Mouse (Mus musculus): ENCODE measurements around the gene Herc1. TPM values are rescaled to one million over a fixed set of nuclear protein-coding genes. Genes with fewer than 3 reads are reported as not detected.

The Herc1 gene
- polyA plus RNA-seq, 1 experiment from 2014 or later: 47.8 TPM

DNA sequence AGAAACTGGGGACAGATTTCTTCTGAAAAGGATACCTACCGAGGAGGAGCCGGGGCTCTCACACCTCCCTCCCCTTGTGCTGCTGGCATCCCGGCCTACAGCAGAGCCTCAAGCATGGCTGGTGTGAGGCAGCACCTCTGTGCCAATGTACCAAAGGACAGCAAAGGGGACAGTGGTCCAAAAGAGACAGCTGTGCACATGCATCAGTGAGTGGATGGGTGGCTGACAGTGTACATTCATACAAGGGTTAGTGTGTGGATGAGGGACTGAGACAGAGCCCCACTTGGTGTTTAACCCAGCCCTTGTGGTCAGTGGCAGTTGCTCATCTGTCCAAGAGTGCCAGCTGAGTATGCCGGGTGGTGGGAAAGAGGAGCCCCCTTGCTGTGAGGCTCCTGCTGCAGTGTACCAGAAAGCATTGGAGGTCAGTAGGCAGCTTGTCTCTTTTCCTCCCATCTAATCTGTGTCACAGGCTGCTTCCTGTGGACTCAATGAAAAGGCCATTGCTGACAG, 158.7 kb downstream of the Herc1 start:
- no peak for ATAC-seq (ENCODE audit: low FRiP score)
- Histone ChIP-seq H3K4me1 (replicated peaks) (peaks cover 54% of the 10 kb centered on the region), H3K4me2 (no peak overlapping the region), H3K27ac (no peak overlapping the region), H3K4me3 (no peak overlapping the region), H3K36me3 (peaks cover 61% of the 10 kb centered on the region), H3K27me3 (no peaks in the 10 kb centered on the region), H3K9me3 (no peaks in the 10 kb centered on the region), H3K9ac (peak overlapping the region; percentile 14; the same call in 1 of the 2 replicates)
- WGBS: 75% methylated on average over 4 of the region's 4 CpGs

GRCm38 (mm10) chr9:66510351-66510841, 160.1 kb downstream of the Herc1 start:
- Histone ChIP-seq H3K36me3 (peaks cover 56% of the 10 kb centered on the region), H3K4me1 (replicated peaks) (peaks cover 47% of the 10 kb centered on the region), H3K4me2 (peak overlapping the region; percentile 96), H3K4me3 (peak overlapping the region; percentile 63; the same call in 1 of the 2 replicates), H3K27me3 (no peaks in the 10 kb centered on the region), H3K9ac (peak overlapping the region; percentile 85), H3K9me3 (no peaks in the 10 kb centered on the region), H3K27ac (peak overlapping the region; percentile 98)
- 56% methylated on average over 7 of the region's 7 CpGs for WGBS
- ATAC-seq (ENCODE audit: low FRiP score): no peak

DNA sequence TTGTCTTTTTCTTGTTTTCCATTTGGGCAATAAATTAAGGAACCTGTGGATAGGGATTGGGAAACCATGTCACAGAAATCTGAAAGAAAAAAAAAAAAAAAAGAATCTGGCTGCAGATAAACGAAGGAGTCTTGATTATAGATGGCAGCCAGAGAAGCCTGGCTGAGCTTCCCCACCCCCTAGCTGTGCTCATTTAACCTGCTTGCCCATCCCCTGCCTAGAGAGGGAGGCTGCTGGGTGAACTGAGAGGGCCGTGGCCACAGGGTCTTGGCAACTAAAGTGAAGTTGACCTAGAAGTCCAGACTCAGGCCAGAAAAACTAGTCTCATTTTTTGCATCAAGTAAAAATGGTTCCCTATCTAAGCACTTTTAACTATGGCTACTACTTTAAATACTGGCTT, 160.7 kb downstream of the Herc1 start:
- peak overlapping the region; percentile 96 for H3K4me2 ChIP-seq
- H3K4me1 ChIP-seq (replicated peaks): peaks cover 42% of the 10 kb centered on the region
- H3K27ac ChIP-seq: peak overlapping the region; percentile 98
- ATAC-seq (ENCODE audit: low FRiP score): no peak
- WGBS: 0% methylated on average over 2 of the region's 2 CpGs
- peak overlapping the region; percentile 85 for H3K9ac ChIP-seq
- H3K4me3 ChIP-seq: peak overlapping the region; percentile 63
- no peaks in the 10 kb centered on the region for H3K9me3 ChIP-seq
- H3K36me3 ChIP-seq: peaks cover 56% of the 10 kb centered on the region
- H3K27me3 ChIP-seq: no peaks in the 10 kb centered on the region

- peaks cover 56% of the 10 kb centered on the region for H3K36me3 ChIP-seq
Measured at GRCm38 (mm10) chr9:66511580-66512350, 161.5 kb downstream of the Herc1 start.

DNA sequence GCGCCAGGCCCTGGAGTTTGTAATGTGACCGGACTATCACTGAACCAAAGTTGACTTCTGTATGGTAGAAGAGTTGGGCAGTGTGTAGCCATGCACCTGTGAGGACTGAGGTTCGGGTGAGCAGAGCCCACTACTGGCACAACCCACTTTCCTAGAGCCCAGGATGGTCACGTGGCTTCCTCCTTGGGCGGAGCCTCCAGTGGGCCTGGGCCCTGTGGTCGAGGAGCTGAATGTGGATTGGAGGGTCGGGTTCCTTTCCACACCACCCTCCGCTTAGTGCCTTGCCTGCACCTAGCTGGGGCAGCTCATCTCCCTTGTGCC, 162.1 kb downstream of the Herc1 start:
- H3K27ac ChIP-seq: peak overlapping the region; percentile 98
- H3K4me3 ChIP-seq: peak overlapping the region; percentile 63
- H3K9ac ChIP-seq: peak overlapping the region; percentile 85
- 0% methylated on average over 8 of the region's 8 CpGs for WGBS
- H3K36me3 ChIP-seq: peaks cover 57% of the 10 kb centered on the region
- no peaks in the 10 kb centered on the region for H3K9me3 ChIP-seq
- H3K27me3 ChIP-seq: no peaks in the 10 kb centered on the region
- peaks cover 34% of the 10 kb centered on the region for H3K4me1 ChIP-seq (replicated peaks)
- ATAC-seq (ENCODE audit: low FRiP score): peak; percentile 89
- H3K4me2 ChIP-seq: peak overlapping the region; percentile 96

More at GRCm38 (mm10) chr9:66511580-66512350, 161.5 kb downstream of the Herc1 start:
- H3K9me3 ChIP-seq: no peaks in the 10 kb centered on the region
- H3K4me3 ChIP-seq: peak overlapping the region; percentile 63
- H3K4me1 ChIP-seq (replicated peaks): peaks cover 34% of the 10 kb centered on the region
- H3K9ac ChIP-seq: peak overlapping the region; percentile 85
- H3K27me3 ChIP-seq: no peaks in the 10 kb centered on the region
- H3K4me2 ChIP-seq: peak overlapping the region; percentile 96
- peak; percentile 93 for ATAC-seq (ENCODE audit: low FRiP score)
- under 1% methylated on average over 78 of the region's 78 CpGs for WGBS
- peak overlapping the region; percentile 98 for H3K27ac ChIP-seq

GRCm38 (mm10) chr9:66513150-66513549, 162.9 kb downstream of the Herc1 start:
- H3K36me3 ChIP-seq: peaks cover 57% of the 10 kb centered on the region
- H3K4me1 ChIP-seq (replicated peaks): peaks cover 34% of the 10 kb centered on the region
- H3K27me3 ChIP-seq: no peaks in the 10 kb centered on the region
- no peak overlapping the region for H3K9ac ChIP-seq
- no peak for ATAC-seq (ENCODE audit: low FRiP score)
- H3K27ac ChIP-seq: peak overlapping the region; percentile 98
- H3K9me3 ChIP-seq: no peaks in the 10 kb centered on the region
- H3K4me2 ChIP-seq: peak overlapping the region; percentile 96
- H3K4me3 ChIP-seq: no peak overlapping the region

- Histone ChIP-seq H3K4me3 (no peak overlapping the region), H3K27ac (peak overlapping the region; percentile 98), H3K4me1 (replicated peaks) (peaks cover 37% of the 10 kb centered on the region), H3K36me3 (peaks cover 53% of the 10 kb centered on the region), H3K9ac (no peak overlapping the region), H3K9me3 (no peaks in the 10 kb centered on the region), H3K27me3 (no peaks in the 10 kb centered on the region), H3K4me2 (no peak overlapping the region)
- ATAC-seq (ENCODE audit: low FRiP score): no peak
- WGBS: 84% methylated on average over 4 of the region's 4 CpGs
Measured at GRCm38 (mm10) chr9:66513661-66514255, 163.5 kb downstream of the Herc1 start.

DNA sequence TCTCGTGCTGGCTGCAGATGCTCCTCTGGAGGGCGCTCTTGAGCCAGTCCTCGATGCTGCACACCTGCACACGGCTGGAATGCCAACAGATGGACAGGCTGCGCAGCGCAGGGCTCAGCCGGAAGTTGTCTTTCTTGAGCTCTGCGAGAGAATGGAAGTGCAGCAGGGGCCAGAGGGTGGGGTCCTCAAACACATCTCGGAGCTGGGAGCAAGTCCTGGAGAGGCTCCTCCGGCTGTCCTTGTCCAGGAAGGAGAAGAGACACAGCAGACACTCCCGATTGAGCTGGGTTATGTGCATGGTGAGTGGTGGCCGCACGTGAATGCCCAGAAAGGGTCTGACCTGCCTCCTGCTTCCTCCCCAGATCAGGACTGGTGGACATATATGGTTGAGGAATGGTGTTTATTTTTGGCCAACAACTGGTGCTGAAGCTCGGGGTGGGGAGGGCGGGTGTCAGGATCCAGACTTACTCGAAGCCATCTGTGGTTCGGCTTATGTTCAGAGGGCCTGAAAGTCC, 164.1 kb downstream of the Herc1 start, which contains the start of gene Fbxl22:
Gene Fbxl22 (minus strand): TSS at position 338 of the 515 bp plus-strand sequence.
- no peak within 1 kb of the TSS for H3K9ac ChIP-seq

GRCm38 (mm10) chr9:66515115-66515514, 164.9 kb downstream of the Herc1 start:
- H3K36me3 ChIP-seq: peaks cover 53% of the 10 kb centered on the region
- H3K4me1 ChIP-seq (replicated peaks): peaks cover 34% of the 10 kb centered on the region
- 85% methylated on average over 2 of the region's 2 CpGs for WGBS
- H3K27me3 ChIP-seq: no peaks in the 10 kb centered on the region
- H3K4me2 ChIP-seq: no peak overlapping the region
- no peak overlapping the region for H3K9ac ChIP-seq
- H3K4me3 ChIP-seq: no peak overlapping the region
- no peak overlapping the region for H3K27ac ChIP-seq
- H3K9me3 ChIP-seq: no peaks in the 10 kb centered on the region
- no peak for ATAC-seq (ENCODE audit: low FRiP score)

More for the DNA sequence above, 164.1 kb downstream of the Herc1 start, which contains the start of gene Fbxl22:
- no peaks in the 10 kb centered on the region for H3K9me3 ChIP-seq
- H3K27ac ChIP-seq: peak within 1 kb of the TSS; percentile 98
- H3K36me3 ChIP-seq: peaks cover 52% of the 10 kb centered on the region
- H3K4me1 ChIP-seq (replicated peaks): peaks cover 41% of the 10 kb centered on the region
- no peak within 1 kb of the TSS for H3K4me2 ChIP-seq
- 77% methylated on average over 17 of the region's 17 CpGs for WGBS
- no peak for ATAC-seq (ENCODE audit: low FRiP score)
- H3K4me3 ChIP-seq: no peak within 1 kb of the TSS
- H3K27me3 ChIP-seq: no peaks in the 10 kb centered on the region

DNA sequence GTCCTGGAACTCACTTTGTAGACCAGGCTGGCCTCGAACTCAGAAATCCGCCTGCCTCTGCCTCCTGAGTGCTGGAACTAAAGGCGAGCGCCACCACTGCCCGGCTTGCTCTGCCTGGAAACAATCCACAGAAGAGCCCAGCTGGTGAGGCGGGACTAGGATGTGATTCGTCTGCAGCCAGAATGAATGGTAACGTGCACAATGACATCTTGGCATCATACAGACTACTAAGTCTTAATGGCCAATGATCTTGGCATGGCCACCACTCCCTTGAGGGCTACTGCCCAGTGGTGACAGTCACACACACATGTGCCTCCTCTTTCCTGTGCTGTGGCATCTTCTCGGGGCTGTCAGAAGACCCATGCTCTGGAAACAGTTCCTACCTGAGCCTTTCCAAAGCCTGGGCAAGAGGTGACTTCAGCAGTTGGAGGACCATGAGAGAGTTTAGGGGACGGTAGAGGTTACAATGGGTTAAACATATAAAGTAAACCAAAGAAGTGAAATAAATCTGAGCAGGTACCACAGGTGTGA, 165.5 kb downstream of the Herc1 start:
- Histone ChIP-seq H3K36me3 (peaks cover 56% of the 10 kb centered on the region), H3K4me3 (no peak overlapping the region), H3K9me3 (no peaks in the 10 kb centered on the region), H3K27me3 (no peaks in the 10 kb centered on the region), H3K9ac (no peak overlapping the region), H3K4me2 (no peak overlapping the region), H3K27ac (no peak overlapping the region), H3K4me1 (replicated peaks) (peaks cover 28% of the 10 kb centered on the region)
- 81% methylated on average over 10 of the region's 10 CpGs for WGBS
- ATAC-seq (ENCODE audit: low FRiP score): no peak

- H3K4me1 ChIP-seq (replicated peaks): peaks cover 24% of the 10 kb centered on the region
- peaks cover 56% of the 10 kb centered on the region for H3K36me3 ChIP-seq
- H3K27me3 ChIP-seq: no peaks in the 10 kb centered on the region
- H3K9me3 ChIP-seq: no peaks in the 10 kb centered on the region
- H3K9ac ChIP-seq: no peak overlapping the region
- H3K4me3 ChIP-seq: no peak overlapping the region
- no peak overlapping the region for H3K27ac ChIP-seq
- 91% methylated on average over 6 of the region's 6 CpGs for WGBS
- H3K4me2 ChIP-seq: no peak overlapping the region
- no peak for ATAC-seq (ENCODE audit: low FRiP score)
Measured at GRCm38 (mm10) chr9:66516296-66516940, 166.2 kb downstream of the Herc1 start.

DNA sequence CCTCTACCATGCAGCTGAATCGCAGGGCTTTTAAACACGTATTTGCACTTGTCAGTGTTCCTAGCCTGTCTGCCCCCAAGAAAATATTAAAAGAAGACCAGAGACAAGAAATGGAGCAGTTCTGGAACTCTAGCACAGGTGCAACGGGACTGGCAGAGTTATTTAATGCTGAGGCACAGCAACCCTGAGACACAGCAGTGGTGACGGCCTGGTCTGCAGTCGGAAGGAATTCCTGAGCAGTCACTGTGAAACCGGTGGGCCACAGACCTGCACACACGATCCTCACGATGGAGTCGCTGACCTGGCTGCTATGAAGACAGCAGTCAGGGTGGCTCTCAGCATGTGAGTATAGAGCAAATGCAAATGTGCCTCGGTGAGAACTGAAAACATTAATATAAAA, 167.5 kb downstream of the Herc1 start:
- no peak for ATAC-seq (ENCODE audit: low FRiP score)
- Histone ChIP-seq H3K9ac (no peak overlapping the region), H3K4me3 (no peak overlapping the region), H3K4me2 (no peak overlapping the region), H3K4me1 (replicated peaks) (peaks cover 20% of the 10 kb centered on the region), H3K27me3 (no peaks in the 10 kb centered on the region), H3K27ac (no peak overlapping the region), H3K36me3 (peaks cover 67% of the 10 kb centered on the region), H3K9me3 (no peaks in the 10 kb centered on the region)
- WGBS: 88% methylated on average over 10 of the region's 10 CpGs

Data from hindbrain, embryonic 13.5 days (tissue).